Mouse (Mus musculus) embryonic facial prominence, embryonic 11.5 days (tissue): Measurements from ENCODE around the gene B4galnt4. TPM values are rescaled to one million over a fixed set of nuclear protein-coding genes. Genes with fewer than 3 reads are reported as not detected.
A peak's percentile ranks its signal among the peaks of the same experiment; 100 is the strongest.

Experiments
- ATAC-seq: fragments of 200-750 bp; cut with Nextera tagmentation; replicated peaks from 2 replicates; pipeline ENCODE4 v1.8.0; 2017; ENCODE audit warnings: low read depth; ENCODE audit not compliant: insufficient number of reproducible peaks, low FRiP score, low TSS enrichment
- DNase-seq: peaks from one replicate; pipeline ENCODE4 v3.0.0-alpha.2; 2015; ENCODE audit warnings: low spot score
- H3K27ac ChIP-seq: fragments of 300-500 bp; sonication (generic); replicated peaks from 2 replicates; pipeline ENCODE4 v1.5.1; 2014; ENCODE audit warnings: mild to moderate bottlenecking, low read depth, low read length, control low read depth
- H3K27me3 ChIP-seq: fragments of 300-500 bp; sonication (generic); 2 replicates; pipeline ENCODE4 v1.6.1; 2014; ENCODE audit warnings: mild to moderate bottlenecking, low read length, moderate library complexity, mixed read lengths; ENCODE audit not compliant: control insufficient read depth, insufficient read depth
- H3K36me3 ChIP-seq: fragments of 300-500 bp; sonication (generic); replicated peaks from 2 replicates; pipeline ENCODE4 v1.6.1; 2014; ENCODE audit warnings: low read depth, mild to moderate bottlenecking, low read length, moderate library complexity, mixed read lengths; ENCODE audit not compliant: control insufficient read depth, insufficient read depth
- H3K4me1 ChIP-seq: fragments of 300-500 bp; sonication (generic); 2 replicates; pipeline ENCODE4 v1.6.1; 2014; ENCODE audit warnings: low read length, mixed read lengths; ENCODE audit not compliant: control insufficient read depth, insufficient read depth
- H3K4me2 ChIP-seq: fragments of 300-500 bp; sonication (generic); 2 replicates; pipeline ENCODE4 v1.6.1; 2014; ENCODE audit warnings: low read depth, mild to moderate bottlenecking, control low read depth, low read length, moderate library complexity
- H3K4me3 ChIP-seq: fragments of 300-500 bp; sonication (generic); 2 replicates; pipeline ENCODE4 v1.5.1; 2014; ENCODE audit warnings: low read depth, low read length, control low read depth
- H3K9ac ChIP-seq: fragments of 300-500 bp; sonication (generic); replicated peaks from 2 replicates; pipeline ENCODE4 v1.6.1; 2014; ENCODE audit warnings: mild to moderate bottlenecking, control low read depth, low read length
- H3K9me3 ChIP-seq: fragments of 300-500 bp; sonication (generic); replicated peaks from 2 replicates; pipeline ENCODE4 v1.6.1; 2016; ENCODE audit warnings: mild to moderate bottlenecking, low read length, inconsistent platforms, mixed read lengths; ENCODE audit not compliant: control insufficient read depth
- WGBS: fragments of 180-500 bp; shearing (Covaris S2); extraction: QIAGEN DNeasy Blood & Tissue Kit; methylation state at CpG from one replicate; pipeline ENCODE4 v1.1.7; 2014; 5-methylcytosine and 5-hydroxymethylcytosine counted together
- polyA plus RNA-seq: library from polyadenylated mRNA; unstranded; fragments of >200 nt; fragmentation: Nextera tagmentation; extraction: Ambion mirVana; gene quantifications from 2 replicates; pipeline ENCODE4 v1.2.1, GENCODE M21; 2014

Gene B4galnt4
- polyA plus RNA-seq, 1 experiment from 2014 or later, result 15.8 TPM

DNA sequence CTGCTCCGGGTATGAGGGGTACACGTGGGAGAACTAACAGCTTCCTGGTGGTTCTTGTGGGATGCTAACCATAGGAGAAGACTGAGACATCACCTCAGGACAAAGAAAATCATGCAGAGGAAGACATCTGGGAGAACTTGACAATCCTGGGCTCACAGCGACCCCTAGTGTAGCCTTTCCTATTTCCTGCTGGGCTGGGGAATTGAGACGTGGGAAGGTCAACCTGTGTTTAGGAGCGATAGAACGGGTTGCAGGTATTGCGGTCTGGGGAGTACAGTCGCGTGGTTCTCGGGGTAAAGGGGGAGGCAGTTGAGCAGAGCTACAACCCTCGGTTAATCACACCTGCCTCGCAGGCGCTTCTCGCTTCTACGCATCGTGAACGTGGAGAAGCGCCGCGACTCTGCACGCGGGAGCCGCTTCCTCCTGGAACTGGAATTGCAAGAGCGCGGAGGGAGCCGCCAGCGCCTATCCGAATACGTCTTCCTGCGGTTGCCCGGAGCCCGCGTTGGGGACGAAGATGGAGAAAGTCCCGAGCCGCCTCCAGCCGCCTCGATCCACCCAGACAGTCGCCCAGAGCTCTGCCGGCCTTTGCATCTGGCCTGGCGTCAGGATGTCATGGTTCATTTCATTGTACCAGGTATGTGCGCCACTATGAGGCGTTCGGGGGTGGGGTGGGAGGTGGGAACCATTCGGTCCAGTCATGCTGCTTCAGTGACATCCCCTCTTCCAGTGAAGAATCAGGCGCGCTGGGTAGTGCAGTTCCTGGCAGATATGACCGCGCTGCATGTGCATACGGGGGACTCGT, 9.4 kb downstream of the B4galnt4 start:
- Histone ChIP-seq H3K27ac (no peak overlapping the region), H3K36me3 (no peaks in the 10 kb centered on the region; the same call in 1 of the 2 replicates), H3K9me3 (no peaks in the 10 kb centered on the region), H3K4me2 (peak overlapping the region; percentile 37), H3K9ac (peak overlapping the region; percentile 56), H3K27me3 (peaks cover 11% of the 10 kb centered on the region), H3K4me3 (peak overlapping the region; percentile 2), H3K4me1 (peaks cover 3% of the 10 kb centered on the region; the same call in 1 of the 2 replicates)
- ATAC-seq (peak; percentile 41), DNase-seq (peak; percentile 94)
- WGBS, result 1% methylated on average over 51 of the region's 51 CpGs

DNA sequence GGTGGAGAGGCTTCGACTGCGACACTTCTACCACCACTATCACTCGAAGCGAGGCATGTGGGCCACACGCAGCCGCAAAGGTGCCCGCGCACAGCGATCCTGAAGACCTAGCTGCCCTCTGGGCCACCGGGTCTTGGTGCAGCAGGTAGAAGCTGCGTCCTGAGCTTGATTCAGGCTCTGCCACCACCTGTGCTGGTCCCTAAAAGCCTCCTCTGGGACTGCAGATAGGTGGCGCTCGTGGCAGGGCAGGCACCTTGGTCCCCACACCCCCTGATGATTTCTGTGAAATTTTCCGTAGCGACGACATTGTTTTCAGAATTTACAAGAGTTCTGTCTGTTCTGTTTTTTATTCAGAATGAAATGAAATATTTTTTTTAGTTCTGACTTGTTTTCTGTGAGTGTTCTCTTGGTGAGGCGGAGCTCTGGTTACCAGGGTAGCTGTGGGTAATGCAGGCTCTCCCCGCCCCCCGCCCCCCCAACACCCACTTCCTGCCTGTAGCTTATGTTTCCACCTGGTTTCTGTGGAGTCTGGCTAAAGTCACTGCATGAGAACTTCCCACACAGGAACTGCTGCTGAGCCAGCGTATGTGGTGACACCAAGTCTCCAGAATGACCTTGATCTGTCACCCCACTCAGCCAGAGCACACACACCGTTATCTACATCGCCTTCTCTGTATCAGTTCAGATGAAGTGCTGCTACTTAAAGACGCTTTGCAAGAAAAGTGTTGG, 11.3 kb downstream of the B4galnt4 start:
- 36% methylated on average over 23 of the region's 23 CpGs for WGBS
- H3K36me3 ChIP-seq, result no peaks in the 10 kb centered on the region; the same call in 1 of the 2 replicates
- H3K27me3 ChIP-seq, result peaks cover 11% of the 10 kb centered on the region
- peaks cover 3% of the 10 kb centered on the region; the same call in 1 of the 2 replicates for H3K4me1 ChIP-seq
- no peak overlapping the region for H3K4me2 ChIP-seq
- no peak for ATAC-seq
- no peak overlapping the region for H3K4me3 ChIP-seq
- H3K9ac ChIP-seq, result no peak overlapping the region
- no peaks in the 10 kb centered on the region for H3K9me3 ChIP-seq
- DNase-seq, result peak; percentile 32
- no peak overlapping the region for H3K27ac ChIP-seq

DNA sequence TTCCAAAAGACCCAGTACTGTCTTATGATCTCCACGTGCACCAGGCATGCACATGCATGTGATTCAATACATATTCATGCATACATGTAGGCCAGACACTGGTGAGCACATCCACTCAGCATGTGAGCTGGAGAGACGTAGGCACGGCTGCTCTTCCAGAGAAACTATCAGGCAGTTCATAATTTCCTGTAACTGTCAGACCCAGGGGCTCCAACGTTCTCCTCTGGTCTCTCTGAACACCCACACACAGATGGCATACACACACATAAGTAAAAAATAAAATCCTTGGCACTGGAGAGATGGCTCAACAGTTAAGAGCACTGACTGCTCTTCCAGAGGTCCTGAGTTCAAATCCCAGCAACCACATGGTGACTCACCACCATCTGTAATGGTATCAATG, 12.9 kb downstream of the B4galnt4 start:
- ATAC-seq (no peak), DNase-seq (no peak)
- Histone ChIP-seq H3K27me3 (peaks cover 11% of the 10 kb centered on the region), H3K4me2 (no peak overlapping the region), H3K4me3 (no peak overlapping the region), H3K9me3 (no peaks in the 10 kb centered on the region), H3K27ac (no peak overlapping the region), H3K36me3 (no peaks in the 10 kb centered on the region), H3K9ac (no peak overlapping the region), H3K4me1 (peaks cover 3% of the 10 kb centered on the region; the same call in 1 of the 2 replicates)
- 84% methylated on average over 4 of the region's 4 CpGs for WGBS

- no peak for DNase-seq
- Histone ChIP-seq H3K27me3 (no peaks in the 10 kb centered on the region), H3K36me3 (no peaks in the 10 kb centered on the region), H3K9me3 (no peaks in the 10 kb centered on the region), H3K4me3 (no peak within 1 kb of the TSS), H3K4me1 (no peaks in the 10 kb centered on the region), H3K9ac (no peak within 1 kb of the TSS), H3K27ac (no peak within 1 kb of the TSS), H3K4me2 (no peak within 1 kb of the TSS)
- ATAC-seq, result no peak
- 88% methylated on average over 15 of the region's 15 CpGs for WGBS
Measured at GRCm38 (mm10) chr7:141077841-141078240, 16.9 kb downstream of the B4galnt4 start, which contains the start of gene Pkp3. Gene Pkp3, plus strand, starts transcription at chr7:141078218.

DNA sequence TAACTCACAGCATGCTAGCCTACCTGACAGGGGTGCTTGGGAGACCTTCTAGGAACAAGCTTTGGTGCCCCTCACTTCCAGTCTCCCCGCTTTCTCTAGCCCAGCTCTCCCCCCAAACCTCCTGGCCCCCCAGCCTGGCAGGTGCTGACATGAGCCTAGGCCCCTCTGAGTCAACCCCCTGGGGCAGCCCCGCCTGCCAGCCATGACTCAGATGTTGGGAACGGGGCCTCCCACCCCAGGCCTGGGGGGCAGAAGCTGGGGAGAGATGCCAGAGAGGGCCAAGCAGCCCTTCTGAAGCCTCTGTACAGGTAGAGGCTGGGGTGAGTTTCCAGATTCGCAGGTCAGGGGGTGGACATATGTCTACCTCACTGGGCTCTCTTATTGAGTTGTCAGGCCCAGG, 18.0 kb downstream of the B4galnt4 start:
- no peak overlapping the region for H3K9ac ChIP-seq
- no peak overlapping the region for H3K4me2 ChIP-seq
- no peak overlapping the region for H3K4me3 ChIP-seq
- DNase-seq, result no peak
- no peak for ATAC-seq
- H3K27me3 ChIP-seq, result no peaks in the 10 kb centered on the region
- no peaks in the 10 kb centered on the region for H3K4me1 ChIP-seq
- no peaks in the 10 kb centered on the region for H3K36me3 ChIP-seq
- H3K27ac ChIP-seq, result no peak overlapping the region
- no peaks in the 10 kb centered on the region for H3K9me3 ChIP-seq
- WGBS, result 72% methylated on average over 4 of the region's 4 CpGs

- no peak for ATAC-seq
- peak overlapping the region; percentile 16 for H3K4me2 ChIP-seq
- H3K4me3 ChIP-seq, result peak overlapping the region; percentile 10; the same call in 1 of the 2 replicates
Measured at GRCm38 (mm10) chr7:141079481-141080449, 18.9 kb downstream of the B4galnt4 start.

GRCm38 (mm10) chr7:141087894-141088293, 27.0 kb downstream of the B4galnt4 start:
- DNase-seq (no peak), ATAC-seq (no peak)
- Histone ChIP-seq H3K4me1 (no peaks in the 10 kb centered on the region; the same call in 1 of the 2 replicates), H3K27ac (no peak overlapping the region), H3K4me3 (no peak overlapping the region; the same call in 1 of the 2 replicates), H3K27me3 (peaks cover 11% of the 10 kb centered on the region), H3K9me3 (no peaks in the 10 kb centered on the region), H3K9ac (no peak overlapping the region), H3K4me2 (no peak overlapping the region), H3K36me3 (no peaks in the 10 kb centered on the region)
- WGBS, result 36% methylated on average over 8 of the region's 8 CpGs

More at GRCm38 (mm10) chr7:141079481-141080449, 18.9 kb downstream of the B4galnt4 start:
- H3K9me3 ChIP-seq, result no peaks in the 10 kb centered on the region
- WGBS, result 18% methylated on average over 34 of the region's 34 CpGs
- H3K27ac ChIP-seq, result no peak overlapping the region
- no peaks in the 10 kb centered on the region for H3K27me3 ChIP-seq
- DNase-seq, result no peak
- H3K4me1 ChIP-seq, result no peaks in the 10 kb centered on the region
- no peaks in the 10 kb centered on the region for H3K36me3 ChIP-seq
- H3K9ac ChIP-seq, result peak overlapping the region; percentile 41
